Mouse (Mus musculus): ENCODE data around the gene Thada.

The Thada gene

GRCm38 (mm10) chr17:84465753-84466608 lies at the start of gene Thada:
TSS of gene Thada (minus strand) at chr17:84466205.
- WGBS: under 1% methylated on average over 67 of the region's 67 CpGs

GRCm38 (mm10) chr17:84512516-84513085 lies 46.6 kb upstream of the Thada start:
- whole genome bisulfite sequencing: 49% methylated on average over 4 of the region's 4 CpGs

- 1% methylated on average over 66 of the region's 79 CpGs for WGBS
These were observed 45.9 kb upstream of the Thada start, which contains the start of gene Plekhh2 for GRCm38 (mm10) chr17:84511682-84512515. TSS of gene Plekhh2 (plus strand) at chr17:84511895.

GRCm38 (mm10) chr17:84510961-84511639 lies 45.1 kb upstream of the Thada start:
- WGBS: 43% methylated on average over 11 of the region's 11 CpGs

- WGBS: 21% methylated on average over 5 of the region's 5 CpGs
These were observed 44.4 kb upstream of the Thada start for GRCm38 (mm10) chr17:84510355-84510754.

GRCm38 (mm10) chr17:84509176-84509575 lies 43.2 kb upstream of the Thada start:
- 61% methylated on average over 4 of the region's 4 CpGs for WGBS

GRCm38 (mm10) chr17:84508736-84509135 lies 42.7 kb upstream of the Thada start:
- 55% methylated on average over 3 of the region's 3 CpGs for WGBS

GRCm38 (mm10) chr17:84505922-84506321 lies 39.9 kb upstream of the Thada start:
- 71% methylated on average over 2 of the region's 2 CpGs for WGBS

GRCm38 (mm10) chr17:84502341-84502740 lies 36.3 kb upstream of the Thada start:
- WGBS: 58% methylated on average over 3 of the region's 3 CpGs

GRCm38 (mm10) chr17:84498639-84499038 lies 32.6 kb upstream of the Thada start:
- WGBS: 60% methylated on average over 5 of the region's 5 CpGs

GRCm38 (mm10) chr17:84497972-84498604 lies 32.1 kb upstream of the Thada start:
- 81% methylated on average over 3 of the region's 3 CpGs for WGBS

GRCm38 (mm10) chr17:84497559-84497958 lies 31.6 kb upstream of the Thada start:
- 92% methylated on average over 2 of the region's 2 CpGs for WGBS

- WGBS: 88% methylated on average over 5 of the region's 5 CpGs
These were observed 31.0 kb upstream of the Thada start for GRCm38 (mm10) chr17:84497026-84497425.

GRCm38 (mm10) chr17:84492255-84492880 lies 26.4 kb upstream of the Thada start:
- 29% methylated on average over 5 of the region's 5 CpGs for WGBS

- 89% methylated on average over 2 of the region's 2 CpGs for WGBS
These were observed 21.4 kb upstream of the Thada start for GRCm38 (mm10) chr17:84487415-84487814.

GRCm38 (mm10) chr17:84483673-84484320 lies 17.8 kb upstream of the Thada start:
- WGBS: 64% methylated on average over 6 of the region's 6 CpGs

- 84% methylated on average over 3 of the region's 3 CpGs for WGBS
These were observed 16.8 kb upstream of the Thada start for GRCm38 (mm10) chr17:84482831-84483230.

GRCm38 (mm10) chr17:84480464-84481355 lies 14.7 kb upstream of the Thada start:
- WGBS: 57% methylated on average over 15 of the region's 15 CpGs

GRCm38 (mm10) chr17:84478276-84478675 lies 12.3 kb upstream of the Thada start:
- 72% methylated on average over 4 of the region's 4 CpGs for WGBS
